Mouse (Mus musculus): ENCODE results near the gene Arl11. TPM values are rescaled to one million over a fixed set of nuclear protein-coding genes. Genes with fewer than 3 reads are reported as not detected.

Gene Arl11
- polyA plus RNA-seq, 1 experiment from 2014 or later, result 0.67 TPM

- no peaks in the 10 kb centered on the region for H3K36me3 ChIP-seq
- peaks cover 3% of the 10 kb centered on the region; the same call in 1 of the 2 replicates for H3K4me1 ChIP-seq (replicated peaks)
- H3K27me3 ChIP-seq (ENCODE audit: insufficient read depth, poor library complexity, severe bottlenecking), result no peaks in the 10 kb centered on the region
- DNase-seq (ENCODE audit: low spot score), result no peak
- no peaks in the 10 kb centered on the region for H3K9me3 ChIP-seq
- no peak overlapping the region for H3K4me3 ChIP-seq
- WGBS, result 69% methylated on average over 5 of the region's 5 CpGs
- no peak overlapping the region for H3K27ac ChIP-seq
Observed at GRCm38 (mm10) chr14:61344590-61344989, 35.0 kb downstream of the Arl11 start.

DNA sequence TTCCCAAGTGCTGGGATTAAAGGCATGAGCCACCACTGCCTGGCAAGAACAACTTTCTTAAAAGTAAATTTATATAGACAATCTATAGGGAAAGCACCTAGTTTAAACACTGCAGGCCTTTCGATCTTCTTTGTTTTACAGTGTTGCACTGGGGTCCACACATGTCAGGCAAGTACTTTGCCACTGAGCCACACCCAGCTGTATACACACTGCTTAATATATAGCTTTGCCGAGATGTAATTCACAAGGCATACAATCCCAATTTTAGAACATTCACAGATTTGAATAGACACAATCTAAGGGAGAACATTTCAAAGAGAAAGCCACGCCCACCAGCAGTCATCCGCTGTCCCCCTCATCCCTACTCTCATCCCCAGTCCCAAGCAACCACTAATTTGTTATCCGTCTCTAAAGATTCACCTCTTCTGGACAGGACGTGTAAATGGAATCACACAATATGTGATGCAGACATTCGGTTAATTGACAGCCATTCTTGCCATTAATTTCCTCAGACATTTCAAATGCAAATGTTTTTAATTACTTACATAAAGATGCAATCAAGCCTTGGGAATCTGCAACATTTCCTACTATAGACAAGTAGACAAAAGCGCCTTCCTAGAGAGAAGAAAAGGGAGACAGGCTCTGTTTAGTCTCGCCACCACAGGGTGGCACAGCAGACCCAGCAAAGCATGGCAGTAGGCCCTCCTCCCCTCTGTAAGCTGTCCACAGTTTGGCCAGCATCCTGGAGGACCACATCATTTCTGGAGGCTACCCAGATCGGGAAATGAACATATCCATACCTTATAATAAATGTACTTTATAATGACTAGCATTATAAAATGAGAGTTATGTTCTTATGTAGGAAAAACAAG is 37.5 kb downstream of the Arl11 start:
- Histone ChIP-seq H3K27me3 (ENCODE audit: insufficient read depth, poor library complexity, severe bottlenecking) (no peaks in the 10 kb centered on the region), H3K4me3 (no peak overlapping the region), H3K4me1 (replicated peaks) (peaks cover 10% of the 10 kb centered on the region; the same call in 1 of the 2 replicates), H3K27ac (no peak overlapping the region), H3K9me3 (no peaks in the 10 kb centered on the region), H3K36me3 (no peaks in the 10 kb centered on the region)
- DNase-seq (ENCODE audit: low spot score), result no peak
- 68% methylated on average over 10 of the region's 10 CpGs for WGBS

- Histone ChIP-seq H3K27ac (no peak overlapping the region), H3K36me3 (peaks cover 4% of the 10 kb centered on the region; the same call in 1 of the 2 replicates), H3K27me3 (ENCODE audit: insufficient read depth, poor library complexity, severe bottlenecking) (no peaks in the 10 kb centered on the region), H3K4me3 (no peak overlapping the region), H3K4me1 (replicated peaks) (peaks cover 15% of the 10 kb centered on the region; the same call in 1 of the 2 replicates), H3K9me3 (no peaks in the 10 kb centered on the region)
- WGBS, result 90% methylated on average over 4 of the region's 4 CpGs
- DNase-seq (ENCODE audit: low spot score), result no peak
Observed at GRCm38 (mm10) chr14:61349876-61350275, 40.3 kb downstream of the Arl11 start.

- WGBS, result 82% methylated on average over 6 of the region's 6 CpGs
- no peak for DNase-seq (ENCODE audit: low spot score)
- no peak overlapping the region for H3K27ac ChIP-seq
- H3K27me3 ChIP-seq (ENCODE audit: insufficient read depth, poor library complexity, severe bottlenecking), result no peaks in the 10 kb centered on the region
- no peaks in the 10 kb centered on the region for H3K9me3 ChIP-seq
- H3K4me3 ChIP-seq, result no peak overlapping the region
- peaks cover 11% of the 10 kb centered on the region; the same call in 1 of the 2 replicates for H3K36me3 ChIP-seq
- H3K4me1 ChIP-seq (replicated peaks), result peaks cover 15% of the 10 kb centered on the region; the same call in 1 of the 2 replicates
Observed at GRCm38 (mm10) chr14:61350808-61351207, 41.3 kb downstream of the Arl11 start.

- H3K9me3 ChIP-seq, result no peaks in the 10 kb centered on the region
- no peak overlapping the region for H3K4me3 ChIP-seq
- H3K36me3 ChIP-seq, result peaks cover 13% of the 10 kb centered on the region; the same call in 1 of the 2 replicates
- DNase-seq (ENCODE audit: low spot score), result no peak
- no peaks in the 10 kb centered on the region for H3K27me3 ChIP-seq (ENCODE audit: insufficient read depth, poor library complexity, severe bottlenecking)
- H3K27ac ChIP-seq, result no peak overlapping the region
- H3K4me1 ChIP-seq (replicated peaks), result peaks cover 15% of the 10 kb centered on the region; the same call in 1 of the 2 replicates
- WGBS, result 78% methylated on average over 10 of the region's 10 CpGs
Observed at GRCm38 (mm10) chr14:61354251-61355235, 45.0 kb downstream of the Arl11 start.

DNA sequence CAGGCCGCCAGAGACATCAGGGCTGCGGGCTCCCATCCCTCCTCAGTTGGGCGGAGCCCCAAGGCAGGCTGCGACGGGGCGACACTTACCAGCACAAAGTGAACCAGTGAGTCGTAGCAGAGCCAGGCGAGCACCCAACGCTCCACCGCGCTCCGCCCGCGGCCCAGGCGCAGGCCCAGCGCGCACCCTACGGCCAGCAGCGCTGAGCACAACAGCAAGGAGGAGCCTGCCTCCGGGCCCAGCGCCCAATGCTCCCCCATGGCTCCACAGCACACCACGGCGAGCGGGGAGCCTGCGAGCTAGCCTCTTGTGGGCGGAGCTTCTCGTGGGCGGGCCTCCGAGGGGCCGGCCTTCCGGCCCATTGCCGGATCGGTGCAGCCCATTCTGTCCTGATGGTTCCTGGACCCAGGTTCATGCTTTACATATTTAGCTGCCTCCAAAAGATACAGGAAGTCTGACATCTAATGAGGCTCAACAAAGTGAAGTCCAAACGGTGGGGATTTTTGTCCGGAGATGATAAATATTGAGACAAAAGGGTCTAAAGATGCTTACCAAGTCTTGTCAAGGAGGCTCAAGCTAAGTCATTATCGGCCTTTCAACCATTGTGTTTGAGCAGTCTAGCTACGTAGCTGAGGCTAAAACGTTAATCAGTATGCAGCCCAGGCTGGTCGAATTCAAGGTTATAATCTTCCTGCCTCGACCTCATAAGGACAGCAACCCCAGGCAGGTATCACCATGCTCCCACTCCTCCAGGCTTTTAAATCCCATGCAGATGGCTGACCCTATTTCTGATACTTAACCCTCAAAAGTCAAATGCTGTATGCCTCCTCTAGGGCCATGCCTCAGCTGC is 50.8 kb downstream of the Arl11 start, which contains the start of gene Ebpl:
Gene Ebpl (minus strand): TSS at position 309 of the 850 bp plus-strand sequence.
- peak; percentile 90 for DNase-seq (ENCODE audit: low spot score)
- H3K4me3 ChIP-seq, result peak within 1 kb of the TSS; percentile 72
- no peaks in the 10 kb centered on the region for H3K27me3 ChIP-seq (ENCODE audit: insufficient read depth, poor library complexity, severe bottlenecking)
- H3K27ac ChIP-seq, result peak within 1 kb of the TSS; percentile 92
- 0 out of 2 replicates have a peak, but pooled peaks cover 12% of the 10 kb centered on the region for H3K36me3 ChIP-seq
- no peaks in the 10 kb centered on the region for H3K9me3 ChIP-seq
- peaks cover 10% of the 10 kb centered on the region for H3K4me1 ChIP-seq (replicated peaks)
- under 1% methylated on average over 40 of the region's 40 CpGs for WGBS

DNA sequence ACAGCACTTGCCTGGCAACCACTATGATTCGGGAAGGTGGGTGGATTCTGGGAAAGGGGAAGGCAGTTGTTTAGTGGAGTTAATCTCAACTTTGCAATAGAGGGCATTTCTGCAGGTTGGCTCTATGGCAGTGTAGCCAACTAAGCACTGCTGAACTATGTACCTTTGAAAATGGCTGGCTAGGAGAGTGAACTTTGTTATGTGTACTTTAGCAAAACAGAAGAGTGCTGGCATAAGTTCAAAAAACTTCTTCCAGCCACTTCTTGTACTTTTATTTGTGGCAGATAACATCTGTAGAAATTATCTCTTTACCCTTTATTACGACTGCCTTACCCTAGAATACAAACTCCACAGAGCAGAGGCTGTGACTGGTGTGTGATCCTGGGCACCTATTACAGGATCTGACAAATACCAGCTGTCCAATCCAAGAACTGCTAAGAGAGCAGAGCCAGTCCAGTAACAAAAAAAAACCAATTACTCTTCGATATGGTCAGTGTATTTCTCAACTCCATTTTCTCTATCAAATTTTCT is 51.5 kb downstream of the Arl11 start:
- H3K27ac ChIP-seq, result peak overlapping the region; percentile 92
- 68% methylated on average over 3 of the region's 3 CpGs for WGBS

More for the DNA sequence above, 51.5 kb downstream of the Arl11 start:
- Histone ChIP-seq H3K36me3 (0 out of 2 replicates have a peak, but pooled peaks cover 6% of the 10 kb centered on the region), H3K27me3 (ENCODE audit: insufficient read depth, poor library complexity, severe bottlenecking) (no peaks in the 10 kb centered on the region), H3K4me3 (peak overlapping the region; percentile 72), H3K9me3 (no peaks in the 10 kb centered on the region), H3K4me1 (replicated peaks) (peaks cover 10% of the 10 kb centered on the region)
- DNase-seq (ENCODE audit: low spot score), result no peak

Other genes with a start within 250 kb of the Arl11 start
- gene Sacs, start 171.3 kb upstream of the Arl11 start, polyA plus RNA-seq (2016; fragmentation: Nextera tagmentation; extraction: Ambion mirVana), result 3.1 and 3.2 TPM in 2 replicates
- gene Sgcg, start 51.3 kb upstream of the Arl11 start, polyA plus RNA-seq (2016; fragmentation: Nextera tagmentation; extraction: Ambion mirVana), result 0.07 TPM in 1 of 2 replicates, not detected in the other
- gene Ebpl, start 50.7 kb downstream of the Arl11 start, polyA plus RNA-seq (2016; fragmentation: Nextera tagmentation; extraction: Ambion mirVana), result 10.4 and 11.3 TPM in 2 replicates
- gene Kpna3, start 130.1 kb downstream of the Arl11 start, polyA plus RNA-seq (2016; fragmentation: Nextera tagmentation; extraction: Ambion mirVana), result 70.5 and 80.9 TPM in 2 replicates
- 13.5 and 13.7 TPM in 2 replicates for gene Spryd7, start 247.1 kb downstream of the Arl11 start, polyA plus RNA-seq (2016; fragmentation: Nextera tagmentation; extraction: Ambion mirVana)

Data from hindbrain, embryonic 10.5 days (tissue).